Mouse (Mus musculus): ENCODE data around the gene Clic4.

Clic4 gene

GRCm38 (mm10) chr4:135272640-135273306 lies at the start of gene Clic4:
Gene Clic4 (minus strand): TSS chr4:135272814.
- ATAC-seq (ENCODE audit: insufficient number of reproducible peaks, low FRiP score, low TSS enrichment): peak; percentile 88

- no peak for ATAC-seq (ENCODE audit: insufficient number of reproducible peaks, low FRiP score, low TSS enrichment)
These were observed 45.4 kb upstream of the Clic4 start for GRCm38 (mm10) chr4:135317966-135318365.

GRCm38 (mm10) chr4:135317539-135317938 lies 44.9 kb upstream of the Clic4 start:
- ATAC-seq (ENCODE audit: insufficient number of reproducible peaks, low FRiP score, low TSS enrichment): no peak

- no peak for ATAC-seq (ENCODE audit: insufficient number of reproducible peaks, low FRiP score, low TSS enrichment)
These were observed 42.7 kb upstream of the Clic4 start for GRCm38 (mm10) chr4:135315287-135315686.

GRCm38 (mm10) chr4:135314419-135314832 lies 41.8 kb upstream of the Clic4 start:
- ATAC-seq (ENCODE audit: insufficient number of reproducible peaks, low FRiP score, low TSS enrichment): no peak

- ATAC-seq (ENCODE audit: insufficient number of reproducible peaks, low FRiP score, low TSS enrichment): no peak
These were observed 41.2 kb upstream of the Clic4 start for GRCm38 (mm10) chr4:135313761-135314241.

GRCm38 (mm10) chr4:135313111-135313691 lies 40.6 kb upstream of the Clic4 start:
- no peak for ATAC-seq (ENCODE audit: insufficient number of reproducible peaks, low FRiP score, low TSS enrichment)

GRCm38 (mm10) chr4:135312706-135313105 lies 40.1 kb upstream of the Clic4 start:
- no peak for ATAC-seq (ENCODE audit: insufficient number of reproducible peaks, low FRiP score, low TSS enrichment)

GRCm38 (mm10) chr4:135310371-135310770 lies 37.8 kb upstream of the Clic4 start:
- no peak for ATAC-seq (ENCODE audit: insufficient number of reproducible peaks, low FRiP score, low TSS enrichment)

- no peak for ATAC-seq (ENCODE audit: insufficient number of reproducible peaks, low FRiP score, low TSS enrichment)
These were observed 37.1 kb upstream of the Clic4 start for GRCm38 (mm10) chr4:135309726-135310125.

- no peak for ATAC-seq (ENCODE audit: insufficient number of reproducible peaks, low FRiP score, low TSS enrichment)
These were observed 36.6 kb upstream of the Clic4 start for GRCm38 (mm10) chr4:135309112-135309659.

- no peak for ATAC-seq (ENCODE audit: insufficient number of reproducible peaks, low FRiP score, low TSS enrichment)
These were observed 34.5 kb upstream of the Clic4 start for GRCm38 (mm10) chr4:135306971-135307632.

- ATAC-seq (ENCODE audit: insufficient number of reproducible peaks, low FRiP score, low TSS enrichment): no peak
These were observed 33.9 kb upstream of the Clic4 start for GRCm38 (mm10) chr4:135306533-135306932.

- no peak for ATAC-seq (ENCODE audit: insufficient number of reproducible peaks, low FRiP score, low TSS enrichment)
These were observed 29.6 kb upstream of the Clic4 start for GRCm38 (mm10) chr4:135302261-135302660.

- no peak for ATAC-seq (ENCODE audit: insufficient number of reproducible peaks, low FRiP score, low TSS enrichment)
These were observed 28.6 kb upstream of the Clic4 start for GRCm38 (mm10) chr4:135301166-135301565.

GRCm38 (mm10) chr4:135300248-135301041 lies 27.8 kb upstream of the Clic4 start:
- no peak for ATAC-seq (ENCODE audit: insufficient number of reproducible peaks, low FRiP score, low TSS enrichment)

GRCm38 (mm10) chr4:135298680-135299079 lies 26.1 kb upstream of the Clic4 start:
- no peak for ATAC-seq (ENCODE audit: insufficient number of reproducible peaks, low FRiP score, low TSS enrichment)

GRCm38 (mm10) chr4:135297931-135298546 lies 25.4 kb upstream of the Clic4 start:
- no peak; the same call in 1 of the 2 replicates for ATAC-seq (ENCODE audit: insufficient number of reproducible peaks, low FRiP score, low TSS enrichment)

GRCm38 (mm10) chr4:135297146-135297545 lies 24.5 kb upstream of the Clic4 start:
- ATAC-seq (ENCODE audit: insufficient number of reproducible peaks, low FRiP score, low TSS enrichment): no peak

GRCm38 (mm10) chr4:135296565-135296964 lies 24.0 kb upstream of the Clic4 start:
- ATAC-seq (ENCODE audit: insufficient number of reproducible peaks, low FRiP score, low TSS enrichment): no peak

Data from cerebellum, adult (tissue).